Mouse (Mus musculus) adipocyte (in vitro differentiated cells): ENCODE data around the gene Golga7b.

Experiments used
- DNase-seq: peaks from one replicate; pipeline ENCODE4 v3.0.0-alpha.2; 2016; ENCODE audit warnings: low spot score

Gene Golga7b

GRCm38 (mm10) chr19:42303210-42303813 is 55.9 kb downstream of the Golga7b start:
- no peak for DNase-seq

- no peak for DNase-seq
These were observed 57.1 kb downstream of the Golga7b start for GRCm38 (mm10) chr19:42304506-42304905.

DNA sequence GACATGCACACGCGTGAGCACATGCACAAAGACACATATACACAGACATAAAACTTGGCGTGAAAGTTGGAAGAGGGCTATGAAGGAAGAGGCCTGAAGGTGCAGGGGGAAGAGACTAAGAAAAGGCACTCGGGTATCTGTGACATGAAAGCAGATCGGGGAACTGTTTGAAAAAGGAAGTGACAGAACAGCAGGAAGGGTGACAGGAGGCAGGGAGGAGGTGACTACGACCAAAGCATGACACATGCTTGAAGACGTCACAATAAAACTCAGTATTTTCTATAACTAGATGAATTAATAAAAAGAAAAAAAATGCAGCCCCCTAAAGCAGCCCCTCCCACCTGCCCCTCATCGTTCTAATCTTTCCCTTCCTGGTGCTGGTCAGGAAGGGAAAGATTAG is 58.4 kb downstream of the Golga7b start:
- DNase-seq: no peak

- no peak for DNase-seq
These were observed 58.8 kb downstream of the Golga7b start for GRCm38 (mm10) chr19:42306202-42306601.

- DNase-seq: peak; percentile 33
These were observed 59.6 kb downstream of the Golga7b start for GRCm38 (mm10) chr19:42307019-42307418.

DNA sequence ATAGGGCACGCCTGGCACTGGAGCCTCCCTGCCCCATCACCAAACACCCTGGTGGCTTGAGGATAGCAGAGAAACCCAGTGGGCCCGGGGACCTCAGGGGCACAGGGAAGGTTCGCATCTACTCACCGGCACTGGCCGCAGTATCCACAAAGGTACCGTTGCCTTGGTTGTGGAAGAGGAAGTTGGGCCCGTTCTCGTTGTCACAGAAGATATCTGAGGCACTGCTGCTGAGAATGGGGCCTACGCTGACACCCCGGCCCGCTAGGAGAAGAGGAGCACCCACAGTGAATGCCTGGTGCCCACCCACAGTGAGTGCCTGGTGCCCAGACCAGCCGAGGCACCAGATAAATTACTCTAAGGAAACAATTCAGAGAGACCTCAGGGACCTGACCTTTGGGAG is 61.6 kb downstream of the Golga7b start:
- no peak for DNase-seq

GRCm38 (mm10) chr19:42311332-42311731 is 64.0 kb downstream of the Golga7b start:
- DNase-seq: no peak

DNA sequence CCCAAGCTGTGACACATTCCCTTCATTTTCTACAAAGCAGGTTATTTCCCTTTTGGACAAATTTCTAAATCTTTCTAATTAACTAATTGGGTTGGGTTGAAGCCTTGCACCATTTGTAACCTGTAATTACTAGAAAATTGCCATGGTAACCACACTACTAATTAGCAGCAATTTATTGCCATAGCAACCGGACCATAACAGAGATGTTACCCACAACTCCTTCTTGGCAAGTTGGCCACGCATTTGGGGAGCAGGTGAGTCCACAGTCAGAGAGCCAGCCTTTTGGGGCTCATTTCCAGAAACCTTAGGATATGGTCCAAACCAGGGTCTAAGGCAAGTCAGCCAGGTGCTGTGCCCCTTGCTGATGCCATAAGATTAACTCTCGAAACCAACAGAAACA is 64.8 kb downstream of the Golga7b start:
- DNase-seq: no peak

- no peak for DNase-seq
These were observed 67.8 kb downstream of the Golga7b start for GRCm38 (mm10) chr19:42315070-42315679.

DNA sequence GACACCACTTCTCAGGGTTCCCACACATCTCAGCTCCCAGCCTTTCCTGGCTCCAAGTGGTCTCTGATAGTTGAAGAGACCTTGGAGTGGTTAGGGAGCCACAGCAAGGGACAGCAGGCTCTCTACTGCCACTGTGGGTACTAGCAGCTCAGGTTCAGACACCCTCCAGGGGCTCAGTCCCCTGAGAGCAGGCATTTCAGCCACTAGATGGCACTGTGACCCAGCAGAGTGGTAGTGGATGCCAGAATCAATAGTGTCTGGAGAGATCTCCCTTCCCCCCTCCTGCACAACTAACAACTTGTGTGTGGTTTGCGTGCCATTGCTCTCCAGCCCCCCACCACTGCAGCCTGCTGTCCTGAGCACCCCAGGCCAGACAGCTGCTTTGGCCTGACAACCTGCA is 68.5 kb downstream of the Golga7b start:
- peak; percentile 81 for DNase-seq

GRCm38 (mm10) chr19:42316525-42316924 is 69.2 kb downstream of the Golga7b start:
- peak; percentile 51 for DNase-seq

GRCm38 (mm10) chr19:42316998-42317397 is 69.6 kb downstream of the Golga7b start:
- DNase-seq: no peak

DNA sequence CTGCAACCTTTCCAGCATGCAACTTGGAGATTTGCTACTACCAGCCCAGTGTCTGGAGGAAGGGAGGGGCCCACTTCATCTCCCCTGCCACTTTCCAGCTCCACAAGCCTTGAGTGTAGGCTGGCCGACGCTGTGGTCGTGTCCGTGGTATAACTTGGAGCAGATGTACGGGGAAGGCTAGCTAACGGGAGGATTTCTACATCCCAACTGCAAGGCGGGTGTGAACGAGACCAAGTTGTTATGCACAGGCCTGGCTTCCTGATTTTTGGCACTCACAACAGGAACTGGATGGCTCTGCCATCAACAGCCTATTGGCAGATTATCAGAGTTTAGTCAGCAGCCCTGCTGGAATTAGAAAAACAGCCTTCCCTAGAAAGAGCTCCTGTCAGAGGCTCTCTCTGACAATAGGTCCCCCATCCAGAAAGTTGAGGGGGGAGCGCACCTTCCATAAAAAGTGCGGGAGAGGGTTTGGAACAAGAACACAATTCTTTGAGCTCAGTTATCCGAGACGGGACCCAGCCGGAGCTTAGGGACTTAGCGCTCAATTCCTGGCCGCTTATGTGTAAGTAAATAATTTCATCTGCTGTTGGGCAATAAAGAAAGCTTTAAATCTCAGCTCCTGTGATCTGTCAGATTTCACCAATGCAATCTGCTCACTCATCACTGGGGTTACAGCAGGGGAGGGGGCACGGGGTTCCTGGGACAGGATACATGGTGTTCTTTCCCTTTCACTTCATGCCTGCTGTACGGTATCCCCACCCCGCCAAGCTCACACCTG is 70.5 kb downstream of the Golga7b start:
- peak; percentile 67 for DNase-seq
